Mouse (Mus musculus) midbrain, embryonic 16.5 days (tissue): ENCODE measurements around the gene Slc13a3. TPM values are rescaled to one million over a fixed set of nuclear protein-coding genes. Genes with fewer than 3 reads are reported as not detected.

Source experiments
- ATAC-seq: fragments of 200-750 bp; cut with Nextera tagmentation; 2 replicates; pipeline ENCODE4 v1.8.0; 2017; ENCODE audit warnings: moderate TSS enrichment
- H3K27ac ChIP-seq: fragments of 300-500 bp; sonication (generic); 2 replicates; pipeline ENCODE4 v1.5.1; 2014; ENCODE audit warnings: mild to moderate bottlenecking, low read length, mixed read lengths
- H3K27me3 ChIP-seq: fragments of 300-500 bp; sonication (generic); 2 replicates; pipeline ENCODE4 v1.6.1; 2014; ENCODE audit warnings: low read depth, low read length, mixed read lengths; ENCODE audit not compliant: control insufficient read depth, insufficient read depth
- H3K36me3 ChIP-seq: fragments of 300-500 bp; sonication (generic); 2 replicates; pipeline ENCODE4 v1.6.1; 2014; ENCODE audit warnings: mild to moderate bottlenecking, low read length, moderate library complexity, mixed read lengths; ENCODE audit not compliant: control insufficient read depth, insufficient read depth
- H3K4me1 ChIP-seq: fragments of 300-500 bp; sonication (generic); 2 replicates; pipeline ENCODE4 v1.6.1; 2014; ENCODE audit warnings: mild to moderate bottlenecking, low read length, mixed read lengths; ENCODE audit not compliant: control insufficient read depth, insufficient read depth
- H3K4me2 ChIP-seq: fragments of 300-500 bp; sonication (generic); 2 replicates; pipeline ENCODE4 v1.6.1; 2014; ENCODE audit warnings: mild to moderate bottlenecking, low read length, mixed read lengths
- H3K4me3 ChIP-seq: fragments of 300-500 bp; sonication (generic); 2 replicates; pipeline ENCODE4 v1.5.1; 2014; ENCODE audit warnings: low read depth, mild to moderate bottlenecking, low read length, moderate library complexity, mixed read lengths
- H3K9ac ChIP-seq: fragments of 300-500 bp; sonication (generic); 2 replicates; pipeline ENCODE4 v1.6.1; 2014; ENCODE audit warnings: low read depth, low read length, mixed read lengths
- H3K9me3 ChIP-seq: fragments of 300-500 bp; sonication (generic); replicated peaks from 2 replicates; pipeline ENCODE4 v1.6.1; 2014; ENCODE audit warnings: mild to moderate bottlenecking, low read length, mixed read lengths; ENCODE audit not compliant: control insufficient read depth, poor library complexity, severe bottlenecking
- WGBS: fragments of 180-500 bp; shearing (Covaris S2); extraction: QIAGEN DNeasy Blood & Tissue Kit; methylation state at CpG from one replicate; pipeline ENCODE4 v1.1.7; 2014; 5-methylcytosine and 5-hydroxymethylcytosine counted together
- polyA plus RNA-seq: library from polyadenylated mRNA; unstranded; fragments of >200 nt; fragmentation: Nextera tagmentation; extraction: Ambion mirVana; gene quantifications from 2 replicates; pipeline ENCODE4 v1.2.1, GENCODE M21; 2015

The Slc13a3 gene
- polyA plus RNA-seq, 1 experiment from 2014 or later: 10.6 TPM

DNA sequence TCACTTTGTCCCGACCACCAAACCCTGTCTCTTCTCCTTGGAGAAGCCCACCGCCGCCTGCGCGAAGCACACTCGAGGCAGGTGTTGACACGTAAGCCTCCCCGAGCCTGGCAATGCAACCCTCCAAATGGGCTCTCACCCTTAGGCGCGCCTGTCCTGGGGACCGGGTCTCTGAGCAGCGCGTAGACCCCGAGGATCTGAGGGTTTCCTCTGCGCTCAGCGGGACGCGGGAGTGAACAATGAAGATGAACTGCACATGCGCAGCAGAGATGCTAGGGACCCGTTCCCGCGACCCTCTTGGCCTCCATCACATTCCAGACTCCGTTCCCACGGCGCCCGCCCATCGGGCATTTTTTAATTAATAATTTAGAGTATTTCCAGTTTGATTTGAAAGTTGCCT, 104.5 kb downstream of the Slc13a3 start, which contains the start of gene Zfp663:
Gene Zfp663 (minus strand): TSS at position 234 of the 400 bp plus-strand sequence.
- Histone ChIP-seq H3K27me3 (no peaks in the 10 kb centered on the region), H3K4me1 (peaks cover 13% of the 10 kb centered on the region), H3K4me3 (peak within 1 kb of the TSS; percentile 59), H3K36me3 (no peaks in the 10 kb centered on the region), H3K27ac (peak within 1 kb of the TSS; percentile 83), H3K9ac (peak within 1 kb of the TSS; percentile 86), H3K4me2 (peak within 1 kb of the TSS; percentile 67), H3K9me3 (no peaks in the 10 kb centered on the region)
- under 1% methylated on average over 27 of the region's 27 CpGs for WGBS
- ATAC-seq: peak; percentile 63

GRCm38 (mm10) chr2:165367868-165368439, 105.1 kb downstream of the Slc13a3 start:
- no peaks in the 10 kb centered on the region for H3K36me3 ChIP-seq
- H3K4me2 ChIP-seq: peak overlapping the region; percentile 67
- H3K9me3 ChIP-seq: no peaks in the 10 kb centered on the region
- ATAC-seq: peak; percentile 40; the same call in 1 of the 2 replicates
- peak overlapping the region; percentile 86 for H3K9ac ChIP-seq
- H3K27me3 ChIP-seq: no peaks in the 10 kb centered on the region
- peaks cover 13% of the 10 kb centered on the region for H3K4me1 ChIP-seq
- H3K27ac ChIP-seq: peak overlapping the region; percentile 83
- peak overlapping the region; percentile 59 for H3K4me3 ChIP-seq
- WGBS: under 1% methylated on average over 13 of the region's 13 CpGs

GRCm38 (mm10) chr2:165367047-165367520, 105.9 kb downstream of the Slc13a3 start:
- Histone ChIP-seq H3K9me3 (no peaks in the 10 kb centered on the region), H3K4me3 (no peak overlapping the region), H3K36me3 (no peaks in the 10 kb centered on the region), H3K27ac (no peak overlapping the region), H3K9ac (peak overlapping the region; percentile 33), H3K4me2 (peak overlapping the region; percentile 67), H3K4me1 (peaks cover 13% of the 10 kb centered on the region), H3K27me3 (no peaks in the 10 kb centered on the region)
- 12% methylated on average over 5 of the region's 8 CpGs for WGBS
- no peak for ATAC-seq

- no peaks in the 10 kb centered on the region for H3K9me3 ChIP-seq
- no peaks in the 10 kb centered on the region for H3K27me3 ChIP-seq
- H3K9ac ChIP-seq: peak overlapping the region; percentile 4; the same call in 1 of the 2 replicates
- H3K36me3 ChIP-seq: no peaks in the 10 kb centered on the region
- no peak overlapping the region for H3K4me3 ChIP-seq
- peak; percentile 34; the same call in 1 of the 2 replicates for ATAC-seq
- peaks cover 13% of the 10 kb centered on the region for H3K4me1 ChIP-seq
- H3K4me2 ChIP-seq: peak overlapping the region; percentile 23
- H3K27ac ChIP-seq: no peak overlapping the region
- 13% methylated on average over 21 of the region's 21 CpGs for WGBS
Observed at GRCm38 (mm10) chr2:165364334-165365091, 108.5 kb downstream of the Slc13a3 start.

DNA sequence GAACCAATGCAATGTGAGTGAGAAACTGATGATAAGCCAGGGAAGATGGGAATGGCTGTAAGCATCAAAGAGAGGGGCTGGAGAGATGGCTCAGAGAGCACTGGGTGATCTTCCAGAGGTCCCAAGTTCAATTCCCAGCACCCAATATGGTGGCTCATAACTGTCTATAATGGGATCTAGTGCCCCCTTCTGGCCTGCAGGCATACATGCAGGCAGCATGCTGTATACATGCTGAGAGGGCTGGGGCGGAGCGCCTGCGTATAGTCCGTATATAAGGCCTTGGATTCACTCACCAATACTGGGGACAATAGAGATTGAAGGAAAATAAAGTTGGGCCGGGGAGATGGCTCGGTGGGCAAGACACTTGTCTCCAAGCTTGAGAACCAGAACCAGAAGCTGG, 109.7 kb downstream of the Slc13a3 start:
- H3K4me2 ChIP-seq: no peak overlapping the region
- no peak for ATAC-seq
- H3K4me3 ChIP-seq: no peak overlapping the region
- H3K27ac ChIP-seq: no peak overlapping the region
- no peak overlapping the region for H3K9ac ChIP-seq
- no peaks in the 10 kb centered on the region for H3K36me3 ChIP-seq
- 91% methylated on average over 6 of the region's 6 CpGs for WGBS
- no peaks in the 10 kb centered on the region for H3K27me3 ChIP-seq
- no peaks in the 10 kb centered on the region for H3K9me3 ChIP-seq
- peaks cover 13% of the 10 kb centered on the region for H3K4me1 ChIP-seq

GRCm38 (mm10) chr2:165360861-165361260, 112.2 kb downstream of the Slc13a3 start:
- 0 out of 2 replicates have a peak, but pooled peaks cover under 1% of the 10 kb centered on the region for H3K36me3 ChIP-seq
- H3K4me1 ChIP-seq: peaks cover 6% of the 10 kb centered on the region; the same call in 1 of the 2 replicates
- H3K9me3 ChIP-seq: no peaks in the 10 kb centered on the region
- no peak overlapping the region for H3K4me3 ChIP-seq
- WGBS: 0% methylated on average over 1 of the region's 1 CpGs
- ATAC-seq: peak; percentile 68; the same call in 1 of the 2 replicates
- no peaks in the 10 kb centered on the region for H3K27me3 ChIP-seq
- H3K27ac ChIP-seq: no peak overlapping the region
- no peak overlapping the region for H3K9ac ChIP-seq
- H3K4me2 ChIP-seq: no peak overlapping the region

Other genes starting within 250 kb of the Slc13a3 start
- 13.9 and 15.4 TPM in 2 replicates for gene Cdh22, start 238.4 kb downstream of the Slc13a3 start, polyA plus RNA-seq
- gene Slc35c2, start 185.4 kb downstream of the Slc13a3 start, polyA plus RNA-seq: 68.0 and 71.9 TPM in 2 replicates
- gene Elmo2, start 146.8 kb downstream of the Slc13a3 start, polyA plus RNA-seq: 108 and 112 TPM in 2 replicates
- gene Zfp663, start 104.5 kb downstream of the Slc13a3 start, polyA plus RNA-seq: 7.3 and 9.1 TPM in 2 replicates
- gene Zfp334, start 85.0 kb downstream of the Slc13a3 start, polyA plus RNA-seq: 9.5 and 9.7 TPM in 2 replicates
- 0.08 TPM in 1 of 2 replicates, not detected in the other for gene Ocstamp, start 72.8 kb downstream of the Slc13a3 start, polyA plus RNA-seq
- gene Trp53rka, start 20.1 kb upstream of the Slc13a3 start, polyA plus RNA-seq: 39.4 and 41.7 TPM in 2 replicates
- 1.7 and 1.9 TPM in 2 replicates for gene Slc2a10, start 30.6 kb upstream of the Slc13a3 start, polyA plus RNA-seq
- 3.4 and 3.6 TPM in 2 replicates for gene Eya2, start 121.8 kb upstream of the Slc13a3 start, polyA plus RNA-seq